Mouse (Mus musculus): ENCODE results near the gene Hps1.

- TF ChIP-seq CTCF (IDR thresholded peaks at IDR 0.05) (no peak), EP300 (IDR thresholded peaks at IDR 0.05) (no peak)
Observed at GRCm38 (mm10) chr19:42713770-42714169, 66.0 kb downstream of the Hps1 start.
